Mouse (Mus musculus): ENCODE measurements around the gene Rack1.

DNA sequence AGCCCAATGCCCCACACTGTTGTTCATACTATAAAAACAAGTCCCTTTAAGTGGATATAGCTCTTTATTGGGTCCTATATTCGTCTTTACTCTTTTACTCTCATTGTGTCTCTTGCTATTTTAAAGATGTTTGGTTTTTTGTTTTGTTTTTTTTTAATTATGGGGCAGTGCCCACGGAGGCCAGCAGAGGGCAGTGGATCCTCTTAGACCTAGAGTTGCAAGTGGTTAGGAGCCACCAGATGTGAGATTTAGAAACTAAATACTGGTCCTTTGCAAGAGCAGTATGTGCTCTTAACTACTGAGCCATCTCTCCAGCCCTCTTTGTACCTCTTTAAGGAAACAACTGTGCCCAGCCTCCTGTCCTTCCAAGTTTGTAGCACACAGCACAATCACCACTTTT is 28.4 kb upstream of the Rack1 start:
- TF ChIP-seq HCFC1 (IDR thresholded peaks at IDR 0.05; ENCODE audit: low read depth, low read length) (no peak), NELFE (IDR thresholded peaks at IDR 0.05; ENCODE audit: low read depth, low read length) (no peak), USF2 (conservative IDR thresholded peaks at IDR 0.05; ENCODE audit: low read depth, low read length) (no peak), CTCF (conservative IDR thresholded peaks at IDR 0.05 in 1 of 2, IDR thresholded peaks at IDR 0.05 in 1 of 2; ENCODE audit: low read depth in 2 of 2, low read length in 2 of 2) (peak; percentile 69 to 87), MXI1 (IDR thresholded peaks at IDR 0.05; ENCODE audit: low read depth, low read length) (no peak), IRF4 (IDR thresholded peaks at IDR 0.05; ENCODE audit: low read depth, low read length) (no peak), TBP (conservative IDR thresholded peaks at IDR 0.05; ENCODE audit: low read depth, low read length) (no peak), BHLHE40 (IDR thresholded peaks at IDR 0.05; ENCODE audit: low read depth, low read length) (no peak), POLR2A (IDR thresholded peaks at IDR 0.05; ENCODE audit: low read depth, low read length) (no peak), PAX5 (IDR thresholded peaks at IDR 0.05; ENCODE audit: low read length) (no peak), MYC (IDR thresholded peaks at IDR 0.05; ENCODE audit: low read depth, low read length) (0 out of 2 replicates have a peak, but pooled peaks have one; percentile 36)
